Mouse (Mus musculus) erythroblast, embryonic 14.5 days (primary cell): ENCODE results near the gene Pdcd1lg2. TPM values are rescaled to one million over a fixed set of nuclear protein-coding genes. Genes with fewer than 3 reads are reported as not detected.

ENCODE experiments used
- H3K27me3 ChIP-seq: 2 replicates; pipeline ENCODE4 v1.6.1; 2012; ENCODE audit warnings: inconsistent platforms; ENCODE audit not compliant: control insufficient read depth
- H3K36me3 ChIP-seq: 2 replicates; pipeline ENCODE4 v1.6.1; 2012; ENCODE audit warnings: mild to moderate bottlenecking, inconsistent platforms; ENCODE audit not compliant: control insufficient read depth
- H3K4me1 ChIP-seq: 2 replicates; pipeline ENCODE4 v1.6.1; 2012; ENCODE audit warnings: inconsistent platforms; ENCODE audit not compliant: control insufficient read depth
- H3K4me3 ChIP-seq: replicated peaks from 2 replicates; pipeline ENCODE3; 2012; ENCODE audit warnings: moderate library complexity, mild to moderate bottlenecking, inconsistent platforms
- H3K9me3 ChIP-seq: 2 replicates; pipeline ENCODE4 v1.6.1; 2012; ENCODE audit warnings: low read length, inconsistent platforms, mixed read lengths; ENCODE audit not compliant: control insufficient read depth
- GATA1 ChIP-seq: IDR thresholded peaks from 2 replicates; pipeline ENCODE4 v1.6.1; 2012; ENCODE audit warnings: low read length, inconsistent platforms, mixed read lengths
- TAL1 ChIP-seq: IDR thresholded peaks from 3 replicates; pipeline ENCODE4 v1.6.1; 2012; ENCODE audit warnings: low read length, inconsistent platforms, mixed read lengths
- polyA plus RNA-seq: library from polyadenylated mRNA; stranded (reverse); fragments of >175 nt; gene quantifications from 2 replicates; pipeline ENCODE4 v1.2.3, GENCODE M21; 2012

Pdcd1lg2 gene
- polyA plus RNA-seq, 1 experiment, result not detected

DNA sequence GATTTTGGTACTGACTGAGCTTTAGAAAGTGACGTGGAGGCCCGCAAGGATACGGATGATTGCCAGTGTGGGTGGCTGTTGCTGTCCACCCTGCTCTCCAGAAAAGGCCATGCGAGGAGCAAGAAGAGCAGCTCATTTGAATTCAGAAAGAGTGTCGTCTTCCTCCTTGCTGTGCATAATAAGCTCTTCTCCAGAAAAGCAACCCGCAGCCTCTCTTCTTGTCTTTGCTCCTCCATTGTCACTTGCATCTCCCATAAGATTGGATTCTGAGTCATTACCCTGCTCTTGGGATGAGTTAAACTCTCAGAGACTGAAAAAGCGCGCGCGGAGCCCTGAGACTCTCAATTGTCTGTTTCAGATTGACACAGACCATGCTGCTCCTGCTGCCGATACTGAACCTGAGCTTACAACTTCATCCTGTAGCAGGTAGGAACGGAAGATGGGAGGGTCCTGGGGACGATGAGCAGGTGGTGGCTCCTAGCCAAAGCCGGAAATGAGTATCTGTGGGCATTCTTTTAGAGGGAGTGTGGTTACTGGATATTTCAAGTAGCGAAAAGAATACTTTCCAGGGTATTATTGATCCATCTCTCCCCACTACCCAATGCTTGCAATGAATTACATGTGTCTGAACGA, 11.4 kb downstream of the Pdcd1lg2 start:
- TF ChIP-seq TAL1, result no peak
- no peak for TF ChIP-seq GATA1
- H3K27me3 ChIP-seq, result no peaks in the 10 kb centered on the region
- no peak overlapping the region for H3K4me3 ChIP-seq
- peaks cover 2% of the 10 kb centered on the region for H3K4me1 ChIP-seq
- no peaks in the 10 kb centered on the region for H3K36me3 ChIP-seq
- no peaks in the 10 kb centered on the region for H3K9me3 ChIP-seq

DNA sequence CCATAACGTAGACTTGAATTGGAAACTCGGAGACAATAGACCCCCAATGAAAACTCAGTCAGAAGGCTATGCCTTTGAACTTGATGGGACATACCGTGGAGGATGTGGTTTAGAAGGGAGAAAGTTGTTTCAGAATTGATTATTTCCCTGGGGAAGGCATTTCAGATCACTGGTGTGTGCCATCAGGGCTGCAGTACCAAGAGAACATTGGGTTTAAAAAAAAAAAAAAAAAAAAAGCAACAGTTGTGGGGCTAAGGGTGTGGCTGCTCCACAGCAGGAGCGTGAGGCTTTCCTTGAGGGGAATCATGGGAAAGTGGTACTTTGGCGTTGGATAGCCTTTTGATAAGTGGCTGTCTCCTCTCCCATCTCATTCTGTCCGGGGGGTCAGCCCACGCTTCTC, 12.1 kb downstream of the Pdcd1lg2 start:
- Histone ChIP-seq H3K27me3 (no peaks in the 10 kb centered on the region), H3K4me3 (no peak overlapping the region), H3K4me1 (no peaks in the 10 kb centered on the region), H3K9me3 (no peaks in the 10 kb centered on the region), H3K36me3 (no peaks in the 10 kb centered on the region)
- TF ChIP-seq TAL1 (no peak), GATA1 (no peak)

DNA sequence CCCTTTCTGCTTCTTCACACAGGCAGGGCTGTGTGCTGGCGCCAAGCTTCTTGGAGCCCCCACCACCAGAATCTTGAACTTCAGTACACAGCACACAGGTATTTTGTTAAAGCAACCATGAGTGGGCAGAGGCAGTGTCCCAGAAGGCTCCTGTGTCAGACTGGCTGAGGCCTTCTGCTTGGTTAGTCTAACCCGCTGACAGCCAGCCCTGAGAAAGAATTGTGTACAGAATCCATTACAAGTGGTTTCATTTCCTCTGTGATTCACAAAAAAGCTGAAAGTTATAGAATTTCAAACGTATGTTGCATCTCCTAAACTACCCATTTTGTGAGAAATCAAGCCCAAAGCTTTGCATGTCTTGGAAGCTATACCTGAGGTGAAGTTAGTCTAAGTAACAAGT, 19.8 kb downstream of the Pdcd1lg2 start:
- no peaks in the 10 kb centered on the region; the same call in 1 of the 2 replicates for H3K4me1 ChIP-seq
- H3K9me3 ChIP-seq, result no peaks in the 10 kb centered on the region
- H3K4me3 ChIP-seq, result no peak overlapping the region
- no peaks in the 10 kb centered on the region for H3K27me3 ChIP-seq
- TF ChIP-seq TAL1 (no peak), GATA1 (no peak)
- no peaks in the 10 kb centered on the region for H3K36me3 ChIP-seq

DNA sequence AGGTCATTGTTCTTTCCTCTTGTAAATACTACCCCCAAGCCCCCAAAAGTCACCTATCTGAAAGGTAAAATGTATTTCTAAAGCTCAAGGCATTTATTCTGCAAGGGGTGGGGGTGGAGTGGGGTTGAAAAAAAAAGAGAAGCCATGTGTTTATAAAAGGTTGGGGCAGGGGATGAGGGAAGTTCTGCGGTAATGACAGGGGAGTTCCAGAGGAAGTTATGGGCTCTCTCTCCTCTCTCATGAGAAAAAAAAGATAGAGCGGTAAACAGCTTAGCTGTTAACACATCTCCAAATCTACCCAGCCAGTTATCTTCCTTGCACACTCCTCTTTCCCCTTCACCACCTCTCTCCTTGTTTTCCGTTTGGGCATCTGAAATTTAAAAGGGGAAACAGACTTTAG, 20.2 kb downstream of the Pdcd1lg2 start:
- H3K36me3 ChIP-seq, result no peaks in the 10 kb centered on the region
- no peak for TF ChIP-seq GATA1
- no peak for TF ChIP-seq TAL1
- H3K27me3 ChIP-seq, result no peaks in the 10 kb centered on the region
- no peak overlapping the region for H3K4me3 ChIP-seq
- H3K4me1 ChIP-seq, result no peaks in the 10 kb centered on the region; the same call in 1 of the 2 replicates
- H3K9me3 ChIP-seq, result no peaks in the 10 kb centered on the region

DNA sequence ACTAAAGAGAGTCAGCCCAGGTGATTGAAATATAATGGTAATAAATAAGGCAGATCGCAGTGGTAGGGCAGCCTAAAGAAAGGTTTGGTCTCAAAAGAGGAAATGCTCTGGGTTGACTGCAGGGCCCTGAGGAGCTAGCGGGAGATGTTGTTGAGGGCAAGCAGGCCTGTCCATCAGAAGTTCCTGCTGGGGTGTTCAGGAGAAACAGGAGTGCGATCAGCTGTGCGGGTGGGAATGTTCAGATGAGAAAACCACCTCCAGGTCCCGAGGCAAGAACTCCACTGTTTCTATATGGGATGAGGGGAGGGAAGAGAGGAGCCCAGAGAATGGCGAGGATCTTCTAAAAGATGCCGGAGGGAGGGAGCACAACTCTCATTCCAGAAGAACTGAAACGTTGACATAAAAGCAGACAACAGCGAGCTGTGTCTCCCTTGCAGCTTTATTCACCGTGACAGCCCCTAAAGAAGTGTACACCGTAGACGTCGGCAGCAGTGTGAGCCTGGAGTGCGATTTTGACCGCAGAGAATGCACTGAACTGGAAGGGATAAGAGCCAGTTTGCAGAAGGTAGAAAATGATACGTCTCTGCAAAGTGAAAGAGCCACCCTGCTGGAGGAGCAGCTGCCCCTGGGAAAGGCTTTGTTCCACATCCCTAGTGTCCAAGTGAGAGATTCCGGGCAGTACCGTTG, 26.2 kb downstream of the Pdcd1lg2 start:
- Histone ChIP-seq H3K4me1 (peaks cover 2% of the 10 kb centered on the region), H3K9me3 (no peaks in the 10 kb centered on the region), H3K4me3 (no peak overlapping the region), H3K27me3 (no peaks in the 10 kb centered on the region), H3K36me3 (no peaks in the 10 kb centered on the region)
- TF ChIP-seq TAL1, result no peak

DNA sequence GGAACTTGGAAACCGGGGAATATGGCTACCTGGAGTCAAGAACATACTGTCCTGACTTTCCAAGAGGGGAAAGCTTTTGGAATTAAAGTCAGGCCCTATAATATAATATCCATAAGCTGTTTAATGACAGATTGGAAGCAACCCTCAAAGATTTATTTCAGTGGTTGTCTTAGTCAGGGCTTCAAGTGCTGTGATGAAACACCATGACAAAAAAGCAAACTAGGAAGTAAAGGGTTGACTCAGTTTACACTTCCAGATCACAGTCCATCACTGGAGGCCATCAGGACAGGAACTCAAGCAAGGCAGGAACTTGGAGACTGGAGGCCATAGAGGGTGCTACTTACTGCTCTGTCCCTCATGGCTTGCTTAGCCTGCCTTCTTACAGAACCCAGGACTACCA, 27.1 kb downstream of the Pdcd1lg2 start:
- Histone ChIP-seq H3K9me3 (no peaks in the 10 kb centered on the region), H3K4me3 (no peak overlapping the region), H3K4me1 (peaks cover 2% of the 10 kb centered on the region), H3K27me3 (no peaks in the 10 kb centered on the region), H3K36me3 (no peaks in the 10 kb centered on the region)
- TF ChIP-seq GATA1 (no peak), TAL1 (no peak)

DNA sequence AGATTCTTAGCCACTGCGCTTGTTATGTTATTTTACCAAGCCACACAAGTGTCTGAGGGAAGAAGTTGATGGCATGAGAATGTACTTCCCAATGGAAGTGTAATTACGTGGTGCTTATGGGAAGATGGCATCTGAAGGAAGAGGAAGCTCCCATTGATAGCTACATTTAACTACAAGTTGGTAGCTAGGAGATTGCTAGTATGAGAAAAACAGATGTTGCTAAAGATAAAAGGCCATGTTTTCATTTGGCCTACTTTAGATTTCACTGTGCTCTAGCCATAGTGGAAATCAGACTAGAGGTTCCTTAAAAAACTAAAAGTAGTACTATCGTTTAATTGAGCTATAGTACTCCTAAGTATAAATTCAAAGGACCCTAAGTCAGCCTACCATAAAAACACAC, 28.5 kb downstream of the Pdcd1lg2 start:
- Histone ChIP-seq H3K4me3 (no peak overlapping the region), H3K27me3 (no peaks in the 10 kb centered on the region), H3K9me3 (no peaks in the 10 kb centered on the region), H3K4me1 (peaks cover 2% of the 10 kb centered on the region), H3K36me3 (no peaks in the 10 kb centered on the region)
- no peak for TF ChIP-seq GATA1
- no peak for TF ChIP-seq TAL1

DNA sequence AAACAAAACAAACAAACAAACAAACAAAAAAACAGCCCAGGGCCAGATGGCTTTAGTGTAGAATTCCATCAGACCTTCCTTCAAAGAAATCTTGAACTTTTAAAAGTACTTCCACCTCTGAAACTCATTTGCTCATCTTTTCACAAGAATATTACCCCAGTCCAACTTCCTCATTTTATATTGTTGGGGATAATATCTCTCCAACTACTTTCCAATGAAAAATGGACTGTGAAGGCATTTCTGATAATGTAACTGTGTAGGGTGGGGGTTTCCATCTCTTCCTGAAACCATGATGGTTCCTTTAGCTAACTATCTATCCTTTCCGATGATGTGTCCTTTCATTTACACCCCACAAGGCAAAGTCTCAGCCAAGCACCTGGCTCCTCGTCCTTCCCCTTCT, 31.8 kb downstream of the Pdcd1lg2 start:
- H3K9me3 ChIP-seq, result no peaks in the 10 kb centered on the region
- no peak overlapping the region for H3K4me3 ChIP-seq
- TF ChIP-seq GATA1 (no peak), TAL1 (no peak)
- no peaks in the 10 kb centered on the region for H3K36me3 ChIP-seq
- peaks cover 2% of the 10 kb centered on the region for H3K4me1 ChIP-seq
- H3K27me3 ChIP-seq, result no peaks in the 10 kb centered on the region

DNA sequence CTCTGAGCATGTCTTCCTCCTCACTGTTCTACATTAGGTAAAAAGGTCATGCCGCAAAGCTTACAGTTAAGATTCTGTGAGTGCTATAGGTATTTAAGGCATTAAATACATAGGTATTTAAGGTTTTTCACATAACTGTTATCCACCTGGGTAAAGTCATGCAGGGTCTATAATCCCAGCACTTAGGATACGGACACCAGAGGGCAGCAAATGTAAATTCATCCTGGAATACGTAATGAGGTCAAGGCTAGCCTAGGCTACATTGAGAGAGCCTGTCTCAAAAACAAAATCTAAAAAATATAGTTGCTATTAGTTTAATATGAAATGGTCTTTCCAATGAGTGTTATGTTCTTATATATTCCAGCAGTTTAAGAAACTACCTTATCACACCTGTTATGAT, 33.6 kb downstream of the Pdcd1lg2 start:
- Histone ChIP-seq H3K9me3 (no peaks in the 10 kb centered on the region), H3K36me3 (no peaks in the 10 kb centered on the region), H3K4me1 (no peaks in the 10 kb centered on the region), H3K4me3 (no peak overlapping the region), H3K27me3 (no peaks in the 10 kb centered on the region)
- TF ChIP-seq GATA1 (no peak), TAL1 (no peak)
